Mouse (Mus musculus): ENCODE measurements around the gene Krt17. TPM values are rescaled to one million over a fixed set of nuclear protein-coding genes. Genes with fewer than 3 reads are reported as not detected.

Gene Krt17
- total and polyA plus RNA-seq, 2 experiments from 2014 or later, result 0.14 TPM; not detected in 1

DNA sequence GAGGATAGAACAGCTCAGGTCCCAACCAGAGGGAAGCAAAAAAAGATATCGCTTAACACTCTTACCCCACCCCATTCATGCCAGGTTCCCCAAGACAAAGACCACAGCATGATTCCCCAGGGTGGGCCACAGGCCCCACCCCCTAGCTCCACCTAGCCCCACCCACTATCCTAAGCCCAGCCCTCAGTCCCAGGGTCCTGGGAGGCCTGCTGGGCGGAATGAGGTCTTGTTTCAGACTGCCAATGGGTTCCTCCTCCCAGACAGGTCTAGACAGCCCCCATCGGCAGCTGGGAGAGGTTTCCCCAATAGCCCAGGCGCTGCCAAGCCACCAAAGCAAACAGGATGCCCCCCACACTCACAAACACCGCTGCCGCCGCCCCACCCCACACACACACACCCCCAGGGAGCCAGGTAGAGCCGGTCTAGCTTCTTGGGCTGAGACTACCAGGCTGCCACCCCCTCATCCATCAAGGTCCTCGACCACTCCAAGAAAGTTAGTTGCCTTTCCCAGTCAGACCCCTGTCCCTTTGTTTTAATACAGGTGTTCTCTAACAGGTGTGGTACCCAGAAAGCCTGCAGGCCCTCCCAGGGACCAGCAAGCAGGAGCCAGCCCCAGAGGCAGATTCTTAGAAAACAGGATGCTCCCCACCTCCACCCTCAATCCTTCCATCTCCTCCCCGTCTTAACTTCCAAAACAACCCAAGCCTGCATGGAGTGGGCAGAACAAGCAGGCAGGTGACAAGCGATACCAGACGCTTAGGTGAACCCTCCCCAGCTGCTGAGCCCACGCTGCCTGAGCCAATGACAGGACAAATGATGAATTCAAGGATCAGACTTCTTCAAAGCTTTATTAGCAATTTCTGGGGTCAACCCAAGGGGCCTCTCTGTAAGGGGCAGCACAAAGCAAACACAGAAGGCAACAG is 1.5 kb upstream of the Krt17 start:
- Histone ChIP-seq H3K4me1 (ENCODE audit: control insufficient read depth, insufficient read depth) (no peaks in the 10 kb centered on the region), H3K4me2 (ENCODE audit: low read depth, low read length) (no peak overlapping the region), H3K27ac (ENCODE audit: low read depth) (no peak overlapping the region), H3K36me3 (replicated peaks; ENCODE audit: control insufficient read depth, insufficient read depth, low read length) (no peaks in the 10 kb centered on the region), H3K9ac (replicated peaks; ENCODE audit: low read depth, low read length) (no peak overlapping the region), H3K9me3 (replicated peaks; ENCODE audit: control insufficient read depth, low read length) (no peaks in the 10 kb centered on the region), H3K4me3 (ENCODE audit: low read depth, low read length) (no peak overlapping the region), H3K27me3 (ENCODE audit: control insufficient read depth, insufficient read depth, low read length) (no peaks in the 10 kb centered on the region)
- 29% methylated on average over 13 of the region's 13 CpGs for WGBS
- ATAC-seq (ENCODE audit: insufficient read depth, low read depth) (no peak), DNase-seq (ENCODE audit: low spot score) (no peak)
- TF ChIP-seq CTCF (IDR thresholded peaks at IDR 0.05; ENCODE audit: low read depth) (no peak), EP300 (IDR thresholded peaks at IDR 0.05; ENCODE audit: low read depth) (no peak)

GRCm38 (mm10) chr11:100261235-100261605 is 391 bp upstream of the Krt17 start:
- Histone ChIP-seq H3K27me3 (ENCODE audit: control insufficient read depth, insufficient read depth, low read length) (no peaks in the 10 kb centered on the region), H3K9me3 (replicated peaks; ENCODE audit: control insufficient read depth, low read length) (no peaks in the 10 kb centered on the region), H3K36me3 (replicated peaks; ENCODE audit: control insufficient read depth, insufficient read depth, low read length) (no peaks in the 10 kb centered on the region), H3K9ac (replicated peaks; ENCODE audit: low read depth, low read length) (no peak overlapping the region), H3K4me2 (ENCODE audit: low read depth, low read length) (no peak overlapping the region), H3K4me1 (ENCODE audit: control insufficient read depth, insufficient read depth) (no peaks in the 10 kb centered on the region), H3K27ac (ENCODE audit: low read depth) (no peak overlapping the region), H3K4me3 (ENCODE audit: low read depth, low read length) (no peak overlapping the region)
- DNase-seq (ENCODE audit: low spot score), result no peak
- 76% methylated on average over 9 of the region's 9 CpGs for WGBS
- no peak for TF ChIP-seq EP300 (IDR thresholded peaks at IDR 0.05; ENCODE audit: low read depth)
- TF ChIP-seq CTCF (IDR thresholded peaks at IDR 0.05; ENCODE audit: low read depth), result no peak
- no peak for ATAC-seq (ENCODE audit: insufficient read depth, low read depth)

GRCm38 (mm10) chr11:100259079-100259478 is 1.8 kb downstream of the Krt17 start:
- no peak for DNase-seq (ENCODE audit: low spot score)
- no peaks in the 10 kb centered on the region for H3K4me1 ChIP-seq (ENCODE audit: control insufficient read depth, insufficient read depth)
- no peak for TF ChIP-seq CTCF (IDR thresholded peaks at IDR 0.05; ENCODE audit: low read depth)
- no peak for TF ChIP-seq EP300 (IDR thresholded peaks at IDR 0.05; ENCODE audit: low read depth)
- H3K27me3 ChIP-seq (ENCODE audit: control insufficient read depth, insufficient read depth, low read length), result no peaks in the 10 kb centered on the region
- H3K4me3 ChIP-seq (ENCODE audit: low read depth, low read length), result no peak overlapping the region
- no peak for ATAC-seq (ENCODE audit: insufficient read depth, low read depth)
- H3K4me2 ChIP-seq (ENCODE audit: low read depth, low read length), result no peak overlapping the region
- H3K27ac ChIP-seq (ENCODE audit: low read depth), result no peak overlapping the region
- no peaks in the 10 kb centered on the region for H3K9me3 ChIP-seq (replicated peaks; ENCODE audit: control insufficient read depth, low read length)
- H3K9ac ChIP-seq (replicated peaks; ENCODE audit: low read depth, low read length), result no peak overlapping the region
- WGBS, result 88% methylated on average over 9 of the region's 9 CpGs
- no peaks in the 10 kb centered on the region for H3K36me3 ChIP-seq (replicated peaks; ENCODE audit: control insufficient read depth, insufficient read depth, low read length)

DNA sequence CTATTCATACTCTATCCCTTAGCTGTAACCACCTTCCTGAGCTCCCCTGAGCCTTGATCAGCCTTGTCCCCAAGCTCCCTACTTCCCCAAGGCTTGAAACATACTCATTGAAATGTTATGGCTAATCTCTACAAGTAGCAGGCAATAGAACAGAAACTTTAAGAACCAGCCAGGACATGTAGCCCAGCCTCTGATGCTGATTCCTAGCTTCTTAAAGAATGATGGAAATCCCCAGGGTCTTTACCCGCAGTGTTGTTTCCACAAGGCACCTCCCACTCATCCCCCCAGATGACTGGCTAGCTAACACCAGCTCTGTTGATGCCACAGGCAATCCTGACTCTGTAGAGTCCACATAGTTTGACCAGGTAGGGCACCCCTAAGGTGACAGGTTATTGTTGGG is 2.9 kb downstream of the Krt17 start:
- Histone ChIP-seq H3K9me3 (replicated peaks; ENCODE audit: control insufficient read depth, low read length) (no peaks in the 10 kb centered on the region), H3K9ac (replicated peaks; ENCODE audit: low read depth, low read length) (no peak overlapping the region), H3K27ac (ENCODE audit: low read depth) (no peak overlapping the region), H3K4me3 (ENCODE audit: low read depth, low read length) (no peak overlapping the region), H3K36me3 (replicated peaks; ENCODE audit: control insufficient read depth, insufficient read depth, low read length) (no peaks in the 10 kb centered on the region), H3K27me3 (ENCODE audit: control insufficient read depth, insufficient read depth, low read length) (no peaks in the 10 kb centered on the region), H3K4me2 (ENCODE audit: low read depth, low read length) (no peak overlapping the region), H3K4me1 (ENCODE audit: control insufficient read depth, insufficient read depth) (no peaks in the 10 kb centered on the region)
- WGBS, result 83% methylated on average over 1 of the region's 1 CpGs
- ATAC-seq (ENCODE audit: insufficient read depth, low read depth) (no peak), DNase-seq (ENCODE audit: low spot score) (no peak)
- TF ChIP-seq EP300 (IDR thresholded peaks at IDR 0.05; ENCODE audit: low read depth) (no peak), CTCF (IDR thresholded peaks at IDR 0.05; ENCODE audit: low read depth) (no peak)

GRCm38 (mm10) chr11:100255514-100255913 is 5.3 kb downstream of the Krt17 start:
- WGBS, result 78% methylated on average over 6 of the region's 6 CpGs
- H3K4me3 ChIP-seq (ENCODE audit: low read depth, low read length), result no peak overlapping the region
- H3K4me1 ChIP-seq (ENCODE audit: control insufficient read depth, insufficient read depth), result no peaks in the 10 kb centered on the region
- no peak overlapping the region for H3K9ac ChIP-seq (replicated peaks; ENCODE audit: low read depth, low read length)
- no peak for ATAC-seq (ENCODE audit: insufficient read depth, low read depth)
- H3K36me3 ChIP-seq (replicated peaks; ENCODE audit: control insufficient read depth, insufficient read depth, low read length), result no peaks in the 10 kb centered on the region
- no peaks in the 10 kb centered on the region for H3K27me3 ChIP-seq (ENCODE audit: control insufficient read depth, insufficient read depth, low read length)
- no peak for TF ChIP-seq EP300 (IDR thresholded peaks at IDR 0.05; ENCODE audit: low read depth)
- no peak for TF ChIP-seq CTCF (IDR thresholded peaks at IDR 0.05; ENCODE audit: low read depth)
- no peaks in the 10 kb centered on the region for H3K9me3 ChIP-seq (replicated peaks; ENCODE audit: control insufficient read depth, low read length)
- DNase-seq (ENCODE audit: low spot score), result no peak
- no peak overlapping the region for H3K27ac ChIP-seq (ENCODE audit: low read depth)
- H3K4me2 ChIP-seq (ENCODE audit: low read depth, low read length), result no peak overlapping the region

Data from heart, postnatal 0 days (tissue).